8 mouse cellular contexts compared by ENCODE assay signal in the genomic region with DNA sequence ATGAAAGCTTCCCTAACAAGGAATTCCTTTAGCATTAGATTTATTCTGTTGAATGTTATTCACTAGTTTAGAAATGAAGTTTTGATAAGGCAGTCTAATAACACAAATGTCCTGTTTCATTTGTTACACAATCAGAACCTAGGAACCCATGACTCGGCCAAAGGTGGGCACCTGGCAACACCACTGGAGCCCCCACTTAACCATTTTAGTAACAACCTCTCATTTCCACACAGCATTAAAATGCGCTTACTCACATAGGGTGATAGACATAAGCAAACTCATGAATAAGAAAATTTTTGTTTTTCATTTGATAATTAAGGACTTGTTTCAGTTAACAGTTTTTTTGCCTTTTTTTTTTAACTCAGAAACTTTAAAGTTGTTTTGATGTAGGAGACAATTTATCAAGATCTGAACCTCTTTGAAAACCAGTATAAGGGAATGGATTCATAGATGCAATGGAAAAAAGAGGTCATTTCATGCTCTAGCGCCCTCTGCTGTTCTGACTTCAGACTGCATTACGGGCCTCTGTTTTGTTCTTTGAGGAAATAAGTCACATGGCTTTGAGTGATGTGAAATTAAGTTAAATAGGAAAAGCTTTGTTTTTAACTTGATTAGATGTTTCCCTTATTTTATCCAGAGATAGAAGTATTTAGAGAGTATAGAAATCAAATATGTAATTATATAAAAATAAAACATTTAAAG. TPM values are rescaled to one million over a fixed set of nuclear protein-coding genes. Genes with fewer than 3 reads are reported as not detected.
DNase-seq lines count a peak whose midpoint lies in the region; ATAC-seq and TF ChIP-seq lines count a peak whose summit lies in the region.
"Had no signal": no experiment of that assay in that cellular context is flagged by ENCODE, and none has a peak within 500 bp of the region (broad histone marks: within the 10 kb centered on the region; RNA-seq: fewer than 3 reads in every experiment).

No protein-coding gene starts in this region.

- peak; percentile 51 to 80 (median 68) for TF ChIP-seq CTCF in MEL (IDR thresholded peaks at IDR 0.05 in 2 of 3, conservative IDR thresholded peaks at IDR 0.05 in 1 of 3; ENCODE audit: control insufficient read depth in 1 of 3, insufficient read depth in 1 of 3, low read depth in 2 of 3, low read length in 3 of 3, poor library complexity in 1 of 3, severe bottlenecking in 1 of 3)
- peak; percentile 79 for TF ChIP-seq CTCF in kidney, postnatal 0 days (IDR thresholded peaks at IDR 0.05; ENCODE audit: low read depth)
- peak; percentile 82 for TF ChIP-seq CTCF in liver, postnatal 0 days (IDR thresholded peaks at IDR 0.05; ENCODE audit: low read depth)

- H3K9ac ChIP-seq in MEL (ENCODE audit: control insufficient read depth, low read depth, low read length, poor library complexity, severe bottlenecking), result no peak overlapping the region
- H3K9ac ChIP-seq in kidney, postnatal 0 days (ENCODE audit: low read depth, low read length), result no peak overlapping the region
- no peak overlapping the region for H3K9ac ChIP-seq in liver, postnatal 0 days (replicated peaks)
- H3K9ac ChIP-seq: limb, embryonic 12.5 days had no signal

- 51% methylated on average over 4 of the region's 4 CpGs for WGBS in kidney, postnatal 0 days
- WGBS in liver, postnatal 0 days (ENCODE audit: insufficient replicate concordance), result 45% methylated on average over 4 of the region's 4 CpGs

- peak; percentile 53 for TF ChIP-seq RAD21 in MEL (IDR thresholded peaks at IDR 0.05; ENCODE audit: low read depth, low read length)

- H3K27me3 ChIP-seq in MEL (ENCODE audit: control insufficient read depth in 1 of 2, insufficient read depth in 2 of 2, low read length in 2 of 2), result no peaks in the 10 kb centered on the region
- no peaks in the 10 kb centered on the region for H3K27me3 ChIP-seq in kidney, postnatal 0 days (ENCODE audit: insufficient read depth, low read length)
- no peaks in the 10 kb centered on the region for H3K27me3 ChIP-seq in liver, postnatal 0 days (ENCODE audit: insufficient read depth, low read length)
- H3K27me3 ChIP-seq: limb, embryonic 12.5 days had no signal

- no peak for TF ChIP-seq POLR2A in MEL (IDR thresholded peaks at IDR 0.05; ENCODE audit: control insufficient read depth in 1 of 2, insufficient read depth in 1 of 2, low read depth in 1 of 2, low read length in 2 of 2, poor library complexity in 1 of 2)

- no peaks in the 10 kb centered on the region for H3K4me1 ChIP-seq in MEL (ENCODE audit: control insufficient read depth in 1 of 2, insufficient read depth in 2 of 2, low read length in 2 of 2)
- no peaks in the 10 kb centered on the region for H3K4me1 ChIP-seq in kidney, postnatal 0 days (replicated peaks; ENCODE audit: insufficient read depth, low read length)
- no peaks in the 10 kb centered on the region for H3K4me1 ChIP-seq in liver, postnatal 0 days (ENCODE audit: insufficient read depth)

- no peak overlapping the region for H3K4me2 ChIP-seq in kidney, postnatal 0 days (ENCODE audit: low read length)
- H3K4me2 ChIP-seq in liver, postnatal 0 days (ENCODE audit: low read depth, low read length), result no peak overlapping the region
- H3K4me2 ChIP-seq: limb, embryonic 12.5 days had no signal

- H3K4me3 ChIP-seq in MEL (ENCODE audit: control insufficient read depth in 1 of 2, insufficient read depth in 1 of 2, low read depth in 2 of 2, low read length in 2 of 2), result no peak overlapping the region
- H3K4me3 ChIP-seq in kidney, postnatal 0 days (replicated peaks; ENCODE audit: low read depth, low read length), result no peak overlapping the region
- no peak overlapping the region for H3K4me3 ChIP-seq in liver, postnatal 0 days (ENCODE audit: low read depth, low read length)
- H3K4me3 ChIP-seq: limb, embryonic 12.5 days had no signal

- H3K27ac ChIP-seq in MEL (ENCODE audit: control insufficient read depth, low read depth, low read length), result no peak overlapping the region
- no peak overlapping the region for H3K27ac ChIP-seq in kidney, postnatal 0 days
- no peak overlapping the region for H3K27ac ChIP-seq in liver, postnatal 0 days (ENCODE audit: low read depth)
- H3K27ac ChIP-seq: limb, embryonic 12.5 days had no signal

- peak; percentile 82 for DNase-seq in CD4-positive helper T cell, adult 2 months (ENCODE audit: low read depth, low spot score)
- DNase-seq in MEL (ENCODE audit: low read depth, low spot score), result peak; percentile 83
- DNase-seq in cerebellum, adult 11-12 months, result peak; percentile 17
- peak; percentile 41 to 87 for DNase-seq in frontal cortex, adult 2 months (ENCODE audit: extremely low spot score in 1 of 2, low spot score in 1 of 2)
- peak; percentile 73 for DNase-seq in kidney, postnatal 0 days (ENCODE audit: low spot score)
- peak; percentile 78 for DNase-seq in liver, postnatal 0 days
- DNase-seq in right cerebral cortex, adult 18-20 months, result peak; percentile 43

- no peaks in the 10 kb centered on the region for H3K79me2 ChIP-seq in MEL (ENCODE audit: control insufficient read depth, insufficient read depth, low read length, poor library complexity)

- no peak for ATAC-seq in kidney, postnatal 0 days (replicated peaks; ENCODE audit: low FRiP score, low read depth)
- ATAC-seq in liver, postnatal 0 days, result 0 out of 2 replicates have a peak, but pooled peaks have one; percentile 54

- TF ChIP-seq EP300 in MEL (IDR thresholded peaks at IDR 0.05; ENCODE audit: low read depth in 1 of 2, low read length in 2 of 2), result no peak
- no peak for TF ChIP-seq EP300 in liver, postnatal 0 days (IDR thresholded peaks at IDR 0.05; ENCODE audit: low read depth)

- no peaks in the 10 kb centered on the region; a peak in 1 of 4 replicates for H3K36me3 ChIP-seq in MEL (ENCODE audit: control insufficient read depth in 1 of 2, insufficient read depth in 2 of 2, low read length in 2 of 2)
- 0 out of 2 replicates have a peak, but pooled peaks cover 2% of the 10 kb centered on the region for H3K36me3 ChIP-seq in kidney, postnatal 0 days (ENCODE audit: insufficient read depth, low read length)
- peaks cover 3% of the 10 kb centered on the region for H3K36me3 ChIP-seq in liver, postnatal 0 days (replicated peaks; ENCODE audit: insufficient read depth, low read length)

- H3K9me3 ChIP-seq in MEL (replicated peaks; ENCODE audit: insufficient read depth, low read length), result no peaks in the 10 kb centered on the region
- no peaks in the 10 kb centered on the region for H3K9me3 ChIP-seq in kidney, postnatal 0 days (replicated peaks; ENCODE audit: low read length)
- no peaks in the 10 kb centered on the region for H3K9me3 ChIP-seq in liver, postnatal 0 days (ENCODE audit: low read length)
- H3K9me3 ChIP-seq: limb, embryonic 12.5 days had no signal

TF ChIP-seq in MEL, 35 proteins besides CTCF, POLR2A, EP300 and RAD21:
- TF ChIP-seq ZNF384 (IDR thresholded peaks at IDR 0.05; ENCODE audit: low read depth, low read length) (peak; percentile 48; the same call in 1 of the 2 replicates), NELFE (IDR thresholded peaks at IDR 0.05; ENCODE audit: low read depth, low read length) (no peak), MYB (IDR thresholded peaks at IDR 0.05; ENCODE audit: low read depth, low read length) (no peak), USF1 (IDR thresholded peaks at IDR 0.05; ENCODE audit: low read depth, low read length) (peak; percentile 79), ZKSCAN1 (IDR thresholded peaks at IDR 0.05; ENCODE audit: low read depth, low read length) (no peak), POLR2AphosphoS2 (IDR thresholded peaks at IDR 0.05; ENCODE audit: low read length) (no peak), GATA1 (IDR thresholded peaks at IDR 0.05; ENCODE audit: low read depth, low read length) (0 out of 2 replicates have a peak, but pooled peaks have one; percentile 13), SMC3 (IDR thresholded peaks at IDR 0.05; ENCODE audit: low read depth, low read length) (peak; percentile 66), ZC3H11A (IDR thresholded peaks at IDR 0.05; ENCODE audit: low read depth, low read length) (peak; percentile 41; the same call in 1 of the 2 replicates), MAFK (IDR thresholded peaks at IDR 0.05; ENCODE audit: borderline replicate concordance, low read depth, low read length) (no peak), MAX (IDR thresholded peaks at IDR 0.05; ENCODE audit: low read length) (no peak), MXI1 (IDR thresholded peaks at IDR 0.05; ENCODE audit: low read depth, low read length) (0 out of 2 replicates have a peak, but pooled peaks have one; percentile 21), MYC (IDR thresholded peaks at IDR 0.05; ENCODE audit: low read depth, low read length) (peak; percentile 74), RCOR1 (IDR thresholded peaks at IDR 0.05; ENCODE audit: low read depth, low read length) (no peak)

RNA-seq across cellular contexts. Expression of gene Rnf146, which starts 23.7 kb away (rescaled TPM):
- 26.3 and 26.7 TPM in 2 replicates for total RNA-seq in MEL (2012; rRNA removed)
- polyA plus RNA-seq in MEL (2012; ENCODE audit: insufficient read depth in 1 of 2, insufficient read length in 2 of 2, low read depth in 1 of 2, low replicate concordance in 2 of 2, missing spikeins in 1 of 2), result 10 to 100 TPM in 1 of 2 experiments, not detected in 1; 27.2 TPM
- 85.7 and 89.7 TPM in 2 replicates for polyA plus RNA-seq in frontal cortex, adult 2 months (2012; rRNA removed)
- 43.4 and 43.9 TPM in 2 replicates for polyA plus RNA-seq in kidney, postnatal 0 days (2015; fragmentation: Nextera tagmentation; extraction: Ambion mirVana)
- 13.3 and 13.8 TPM in 2 replicates for polyA plus RNA-seq in liver, postnatal 0 days (2015; fragmentation: Nextera tagmentation; extraction: Ambion mirVana)

RNA-seq across cellular contexts. Expression of gene Echdc1, which starts 25.5 kb away (rescaled TPM):
- total RNA-seq in MEL (2012; rRNA removed), result 18.9 and 19.6 TPM in 2 replicates
- 10 to 100 TPM in 1 of 2 experiments, not detected in 1; 27.9 TPM for polyA plus RNA-seq in MEL (2012; ENCODE audit: insufficient read depth in 1 of 2, insufficient read length in 2 of 2, low read depth in 1 of 2, low replicate concordance in 2 of 2, missing spikeins in 1 of 2)
- 25.7 and 27.7 TPM in 2 replicates for polyA plus RNA-seq in frontal cortex, adult 2 months (2012; rRNA removed)
- 33.4 and 36.3 TPM in 2 replicates for polyA plus RNA-seq in kidney, postnatal 0 days (2015; fragmentation: Nextera tagmentation; extraction: Ambion mirVana)
- 11.1 and 14.2 TPM in 2 replicates for polyA plus RNA-seq in liver, postnatal 0 days (2015; fragmentation: Nextera tagmentation; extraction: Ambion mirVana)

Comparison
In these comparisons a context has a peak if more than half of its experiments do, and no peak if none do; other contexts are left out.
1. DNase-seq: peak in every context shown above with its lines; median percentile 83 in MEL; 82 in CD4-positive helper T cell, adult 2 months; 78 in liver, postnatal 0 days; 73 in kidney, postnatal 0 days; 64 in frontal cortex, adult 2 months; 43 in right cerebral cortex, adult 18-20 months; 17 in cerebellum, adult 11-12 months.